Comparison of ENCODE assay signal across 21 mouse cellular contexts in genomic region chr16:49853633-49854032, GRCm38 (mm10). TPM values are rescaled to one million over a fixed set of nuclear protein-coding genes. Genes with fewer than 3 reads are reported as not detected.
DNase-seq lines count a peak whose midpoint lies in the region; ATAC-seq and TF ChIP-seq lines count a peak whose summit lies in the region.
"Had no signal": no experiment of that assay in that cellular context is flagged by ENCODE, and none has a peak within 500 bp of the region (broad histone marks: within the 10 kb centered on the region; RNA-seq: fewer than 3 reads in every experiment).

No protein-coding gene starts in this region.

- H3K27ac ChIP-seq in thymus, adult 2 months (ENCODE audit: control insufficient read depth, insufficient read depth, low read length) = peak overlapping the region; percentile 6; the same call in 1 of the 2 replicates
- H3K27ac ChIP-seq in bone marrow, adult 2 months (ENCODE audit: control insufficient read depth, insufficient read depth, low read depth, low read length, poor library complexity) = peak overlapping the region; percentile 92
- H3K27ac ChIP-seq in liver, postnatal 0 days (ENCODE audit: low read depth) = peak overlapping the region; percentile 99
- no peak overlapping the region for H3K27ac ChIP-seq in forebrain, embryonic 10.5 days
- H3K27ac ChIP-seq: embryonic facial prominence, embryonic 15.5 days; heart, adult 2 months; hindbrain, embryonic 14.5 days; midbrain, embryonic 13.5 days; neural tube, embryonic 12.5 days had no signal

- no peak overlapping the region for H3K4me3 ChIP-seq in thymus, adult 2 months (ENCODE audit: control insufficient read depth, insufficient read depth, low read length)
- H3K4me3 ChIP-seq in bone marrow, adult 2 months (replicated peaks; ENCODE audit: control insufficient read depth, low read depth, low read length) = peak overlapping the region; percentile 37
- H3K4me3 ChIP-seq in liver, postnatal 0 days (ENCODE audit: low read depth, low read length) = peak overlapping the region; percentile 99
- no peak overlapping the region for H3K4me3 ChIP-seq in forebrain, embryonic 10.5 days
- H3K4me3 ChIP-seq: embryonic facial prominence, embryonic 15.5 days; heart, adult 2 months; midbrain, embryonic 13.5 days; neural tube, embryonic 12.5 days had no signal

- peaks cover 5% of the 10 kb centered on the region for H3K4me1 ChIP-seq in thymus, adult 2 months (replicated peaks; ENCODE audit: control insufficient read depth, insufficient read depth, low read length)
- peaks cover 4% of the 10 kb centered on the region; the same call in 1 of the 2 replicates for H3K4me1 ChIP-seq in bone marrow, adult 2 months (ENCODE audit: control insufficient read depth, insufficient read depth, low read length)
- H3K4me1 ChIP-seq in liver, postnatal 0 days (ENCODE audit: insufficient read depth) = peaks cover 21% of the 10 kb centered on the region
- peaks cover 34% of the 10 kb centered on the region for H3K4me1 ChIP-seq in forebrain, embryonic 10.5 days

- WGBS in thymus, adult 2 months = 57% methylated on average over 6 of the region's 6 CpGs
- WGBS in bone marrow, adult 2 months = 61% methylated on average over 6 of the region's 6 CpGs
- WGBS in liver, postnatal 0 days (ENCODE audit: insufficient replicate concordance) = 65% methylated on average over 6 of the region's 6 CpGs
- 89% methylated on average over 6 of the region's 6 CpGs for WGBS in forebrain, embryonic 10.5 days

- no peak for DNase-seq in thymus, adult 2 months
- DNase-seq in thymus, postnatal 14 days = no peak
- no peak for DNase-seq in liver, postnatal 0 days
- DNase-seq in forebrain, embryonic 10.5 days (ENCODE audit: extremely low spot score, low spot score) = no peak
- DNase-seq in ovary, postnatal 10 days (ENCODE audit: low spot score) = no peak
- DNase-seq in layer of hippocampus, adult 8-10 months (ENCODE audit: low spot score in 2 of 2) = no peak
- DNase-seq: adrenal gland, postnatal 36 days; cerebellum, adult 11 months; cerebellum, adult 9-11 months; forebrain, postnatal 0 days; gastrocnemius, postnatal 36 days; heart, adult 2 months; heart, postnatal 36 days; kidney, adult 8-10 months; kidney, postnatal 10 days; lung, postnatal 10 days had no signal

- peak overlapping the region; percentile 70 for H3K4me2 ChIP-seq in liver, postnatal 0 days (ENCODE audit: low read depth, low read length)
- H3K4me2 ChIP-seq: embryonic facial prominence, embryonic 15.5 days had no signal

- TF ChIP-seq POLR2A in thymus, adult 2 months (IDR thresholded peaks at IDR 0.05; ENCODE audit: control insufficient read depth, extremely low read depth, insufficient read depth, low read length, poor library complexity) = no peak
- no peak for TF ChIP-seq POLR2A in bone marrow, adult 2 months (IDR thresholded peaks at IDR 0.05; ENCODE audit: borderline replicate concordance, control insufficient read depth, low read depth, low read length)

- no peak for TF ChIP-seq CTCF in thymus, adult 2 months (IDR thresholded peaks at IDR 0.05; ENCODE audit: borderline replicate concordance, control insufficient read depth, extremely low read depth, insufficient read depth, low read length, poor library complexity)
- TF ChIP-seq CTCF in bone marrow, adult 2 months (IDR thresholded peaks at IDR 0.05; ENCODE audit: control insufficient read depth, insufficient read depth, low read length) = no peak
- TF ChIP-seq CTCF in liver, postnatal 0 days (IDR thresholded peaks at IDR 0.05; ENCODE audit: low read depth) = no peak

- TF ChIP-seq EP300 in liver, postnatal 0 days (IDR thresholded peaks at IDR 0.05; ENCODE audit: low read depth) = no peak; the same call in 1 of the 2 replicates

- peak overlapping the region; percentile 100 for H3K9ac ChIP-seq in liver, postnatal 0 days (replicated peaks)
- H3K9ac ChIP-seq: embryonic facial prominence, embryonic 15.5 days; forebrain, postnatal 0 days; hindbrain, embryonic 14.5 days; midbrain, embryonic 13.5 days; neural tube, embryonic 12.5 days had no signal

- no peak for ATAC-seq in liver, postnatal 0 days
- ATAC-seq: forebrain, postnatal 0 days; midbrain, embryonic 13.5 days had no signal

- no peaks in the 10 kb centered on the region for H3K36me3 ChIP-seq in thymus, adult 2 months (ENCODE audit: control insufficient read depth, insufficient read depth, low read length)
- 0 out of 2 replicates have a peak, but pooled peaks cover 2% of the 10 kb centered on the region for H3K36me3 ChIP-seq in liver, postnatal 0 days (replicated peaks; ENCODE audit: insufficient read depth, low read length)
- H3K36me3 ChIP-seq in forebrain, embryonic 10.5 days (replicated peaks) = no peaks in the 10 kb centered on the region
- H3K36me3 ChIP-seq: embryonic facial prominence, embryonic 15.5 days; midbrain, embryonic 13.5 days; neural tube, embryonic 12.5 days had no signal

- no peaks in the 10 kb centered on the region for H3K27me3 ChIP-seq in thymus, adult 2 months (ENCODE audit: control insufficient read depth, insufficient read depth, low read length)
- no peaks in the 10 kb centered on the region for H3K27me3 ChIP-seq in liver, postnatal 0 days (ENCODE audit: insufficient read depth, low read length)
- no peaks in the 10 kb centered on the region for H3K27me3 ChIP-seq in forebrain, embryonic 10.5 days (ENCODE audit: poor library complexity, severe bottlenecking)
- H3K27me3 ChIP-seq: embryonic facial prominence, embryonic 15.5 days; neural tube, embryonic 12.5 days had no signal

- no peaks in the 10 kb centered on the region for H3K9me3 ChIP-seq in liver, postnatal 0 days (ENCODE audit: low read length)
- H3K9me3 ChIP-seq in forebrain, embryonic 10.5 days = no peaks in the 10 kb centered on the region
- H3K9me3 ChIP-seq: embryonic facial prominence, embryonic 15.5 days; midbrain, embryonic 13.5 days; neural tube, embryonic 12.5 days had no signal

RNA-seq across cellular contexts. Expression of gene Cd47, which starts 53.3 kb away (rescaled TPM):
- polyA plus RNA-seq in thymus, adult 2 months (2012; rRNA removed) = 112 and 127 TPM in 2 replicates
- polyA plus RNA-seq in bone marrow, adult 2 months (2011; ENCODE audit: insufficient read depth, insufficient read length, low replicate concordance, missing spikeins) = 159 and 163 TPM in 2 replicates
- polyA plus RNA-seq in liver, postnatal 0 days (2015; fragmentation: Nextera tagmentation; extraction: Ambion mirVana) = 285 and 286 TPM in 2 replicates
- 31.9 and 32.8 TPM in 2 replicates for polyA plus RNA-seq in forebrain, embryonic 10.5 days (2016; fragmentation: Nextera tagmentation; extraction: Ambion mirVana)
- 100 to 1,000 TPM; 206 to 235 (median 218) TPM for total RNA-seq in layer of hippocampus, adult 8-10 months (2022)

Comparison
In these comparisons a context has a peak if more than half of its experiments do, and no peak if none do; other contexts are left out.
1. H3K4me3 ChIP-seq: peak in bone marrow, adult 2 months (single experiment) and liver, postnatal 0 days (single experiment); none in thymus, adult 2 months (single experiment) and forebrain, embryonic 10.5 days (single experiment).